Mouse (Mus musculus) heart, adult 2 months (tissue): Measurements from ENCODE around the gene Pde1a.

Experiments used
- CTCF ChIP-seq: fragments of 200-600 bp; IDR thresholded peaks from 2 replicates; pipeline ENCODE4 v1.8.1; 2022; ENCODE audit warnings: antibody characterized with exemption, mild to moderate bottlenecking, moderate library complexity
- EP300 ChIP-seq: fragments of 200-500 bp; IDR thresholded peaks from 2 replicates; pipeline ENCODE4 v1.6.1; 2011; ENCODE audit warnings: low read depth, low read length, control low read depth; ENCODE audit not compliant: insufficient read depth
- POLR2A ChIP-seq: fragments of 200-500 bp; IDR thresholded peaks from 2 replicates; pipeline ENCODE4 v1.6.1; 2011; ENCODE audit warnings: mild to moderate bottlenecking, low read depth, low read length, control low read depth; ENCODE audit not compliant: insufficient read depth

- TF ChIP-seq POLR2A (no peak), CTCF (no peak), EP300 (no peak)
Observed at GRCm38 (mm10) chr2:79921375-79921774, 207.9 kb downstream of the Pde1a start.
